Mouse (Mus musculus) G1E (cell line): ENCODE results near the gene Dpf3. TPM values are rescaled to one million over a fixed set of nuclear protein-coding genes. Genes with fewer than 3 reads are reported as not detected.
A peak's percentile ranks its signal among the peaks of the same experiment; 100 is the strongest.

Source experiments
- ATAC-seq: 2 replicates; pipeline ENCODE4 v1.8.0; 2016; ENCODE audit warnings: mild to moderate bottlenecking; ENCODE audit not compliant: insufficient number of reproducible peaks, poor library complexity, low FRiP score, severe bottlenecking; ENCODE audit errors: extremely low read depth
- DNase-seq: peaks from one replicate; pipeline ENCODE4 v3.0.0; 2012; ENCODE audit warnings: low spot score
- H3K27me3 ChIP-seq: 2 replicates; pipeline ENCODE4 v1.6.1; 2012; ENCODE audit warnings: mild to moderate bottlenecking, low read length, inconsistent platforms; ENCODE audit not compliant: insufficient read depth
- H3K36me3 ChIP-seq: replicated peaks from 2 replicates; pipeline ENCODE3; 2012; ENCODE audit warnings: mild to moderate bottlenecking, inconsistent platforms
- H3K4me1 ChIP-seq: 2 replicates; pipeline ENCODE4 v1.6.1; 2012; ENCODE audit warnings: low read depth, low read length, inconsistent platforms, mixed read lengths; ENCODE audit not compliant: insufficient read depth
- H3K4me3 ChIP-seq: 2 replicates; pipeline ENCODE4 v1.5.1; 2012; ENCODE audit warnings: low read depth, mild to moderate bottlenecking, inconsistent platforms, low read length, moderate library complexity, mixed read lengths
- H3K9me3 ChIP-seq: replicated peaks from 2 replicates; pipeline ENCODE4 v1.6.1; 2012; ENCODE audit warnings: inconsistent platforms
- CTCF ChIP-seq: IDR thresholded peaks from 2 replicates; pipeline ENCODE4 v1.5.1; 2012; ENCODE audit warnings: low read depth, low read length, inconsistent platforms, mixed read lengths
- GATA1 ChIP-seq: IDR thresholded peaks from 2 replicates; pipeline ENCODE4 v1.6.1; 2012; ENCODE audit warnings: borderline replicate concordance, low read length, inconsistent platforms, mixed read lengths
- GATA2 ChIP-seq: IDR thresholded peaks from 2 replicates; pipeline ENCODE4 v1.6.1; 2012; ENCODE audit warnings: low read depth, low read length, inconsistent platforms, borderline replicate concordance
- POLR2AphosphoS5 ChIP-seq: IDR thresholded peaks from 2 replicates; pipeline ENCODE4 v1.6.1; 2012; ENCODE audit warnings: low read depth, low read length, inconsistent platforms; ENCODE audit not compliant: insufficient replicate concordance
- TAL1 ChIP-seq: conservative IDR thresholded peaks from 2 replicates; pipeline ENCODE4 v1.6.1; 2012; ENCODE audit warnings: low read depth, low read length, inconsistent platforms, mixed read lengths
- polyA plus RNA-seq: library from polyadenylated mRNA; stranded (reverse); fragments of >175 nt; gene quantifications from 2 replicates; pipeline ENCODE4 v1.2.3, GENCODE M21; 2012
- total RNA-seq, 2 experiments: library from RNA; stranded (forward) in 1 of 2; stranded (reverse) in 1 of 2; fragments of 200-1000 nt in 1 of 2; fragments of >200 nt in 1 of 2; fragmentation: Nextera tagmentation in 1 of 2; gene quantifications; 2 replicates each; pipeline ENCODE4 v1.2.3; 2014 to 2017

Gene Dpf3
- total and polyA plus RNA-seq, 3 experiments, result 8.1 to 19.7 (median 12.8) TPM

- Histone ChIP-seq H3K4me3 (no peak overlapping the region), H3K9me3 (no peaks in the 10 kb centered on the region), H3K4me1 (peaks cover 24% of the 10 kb centered on the region), H3K27me3 (peaks cover 19% of the 10 kb centered on the region; the same call in 1 of the 2 replicates), H3K36me3 (no peaks in the 10 kb centered on the region)
- no peak for ATAC-seq
- TF ChIP-seq GATA1, result no peak
- no peak for TF ChIP-seq CTCF
- TF ChIP-seq POLR2AphosphoS5, result no peak
- TF ChIP-seq GATA2, result no peak
- TF ChIP-seq TAL1, result no peak
- no peak for DNase-seq
Measured at GRCm38 (mm10) chr12:83470085-83470484, 17.4 kb downstream of the Dpf3 start.

- H3K27me3 ChIP-seq, result peaks cover 6% of the 10 kb centered on the region; the same call in 1 of the 2 replicates
- H3K4me3 ChIP-seq, result no peak overlapping the region; the same call in 1 of the 2 replicates
- TF ChIP-seq TAL1 (no peak), GATA2 (no peak), GATA1 (no peak), POLR2AphosphoS5 (no peak), CTCF (no peak)
- H3K9me3 ChIP-seq, result no peaks in the 10 kb centered on the region
- peaks cover 10% of the 10 kb centered on the region for H3K36me3 ChIP-seq
- peak; percentile 31 for DNase-seq
- peaks cover 19% of the 10 kb centered on the region for H3K4me1 ChIP-seq
- no peak for ATAC-seq
Measured at GRCm38 (mm10) chr12:83466508-83467430, 20.7 kb downstream of the Dpf3 start.

- H3K4me1 ChIP-seq, result peaks cover 21% of the 10 kb centered on the region
- no peaks in the 10 kb centered on the region for H3K9me3 ChIP-seq
- no peak for ATAC-seq
- no peak for TF ChIP-seq TAL1
- no peak for TF ChIP-seq GATA2
- no peak for TF ChIP-seq GATA1
- TF ChIP-seq CTCF, result no peak
- TF ChIP-seq POLR2AphosphoS5, result no peak
- no peak for DNase-seq
- H3K27me3 ChIP-seq, result peaks cover 3% of the 10 kb centered on the region; the same call in 1 of the 2 replicates
- H3K36me3 ChIP-seq, result peaks cover 16% of the 10 kb centered on the region
- H3K4me3 ChIP-seq, result no peak overlapping the region
Measured at GRCm38 (mm10) chr12:83466053-83466452, 21.5 kb downstream of the Dpf3 start.

GRCm38 (mm10) chr12:83460272-83460671, 27.2 kb downstream of the Dpf3 start:
- no peaks in the 10 kb centered on the region for H3K9me3 ChIP-seq
- peaks cover 2% of the 10 kb centered on the region; the same call in 1 of the 2 replicates for H3K27me3 ChIP-seq
- H3K36me3 ChIP-seq, result peaks cover 27% of the 10 kb centered on the region
- ATAC-seq (no peak), DNase-seq (no peak)
- H3K4me3 ChIP-seq, result no peak overlapping the region
- no peak for TF ChIP-seq TAL1
- no peak for TF ChIP-seq GATA2
- TF ChIP-seq GATA1, result no peak
- TF ChIP-seq POLR2AphosphoS5, result no peak
- no peak for TF ChIP-seq CTCF
- peaks cover 14% of the 10 kb centered on the region for H3K4me1 ChIP-seq

GRCm38 (mm10) chr12:83454697-83455321, 32.7 kb downstream of the Dpf3 start:
- no peak for TF ChIP-seq CTCF
- H3K36me3 ChIP-seq, result peaks cover 15% of the 10 kb centered on the region
- H3K4me1 ChIP-seq, result peaks cover 14% of the 10 kb centered on the region
- H3K27me3 ChIP-seq, result peaks cover 2% of the 10 kb centered on the region; the same call in 1 of the 2 replicates
- ATAC-seq, result no peak
- DNase-seq, result no peak
- no peaks in the 10 kb centered on the region for H3K9me3 ChIP-seq
- H3K4me3 ChIP-seq, result no peak overlapping the region

- Histone ChIP-seq H3K4me1 (peaks cover 6% of the 10 kb centered on the region), H3K4me3 (no peak overlapping the region), H3K27me3 (peaks cover 2% of the 10 kb centered on the region; the same call in 1 of the 2 replicates), H3K9me3 (no peaks in the 10 kb centered on the region), H3K36me3 (peaks cover 19% of the 10 kb centered on the region)
- ATAC-seq, result no peak
- no peak for DNase-seq
- no peak for TF ChIP-seq TAL1
- no peak for TF ChIP-seq GATA1
- TF ChIP-seq GATA2, result no peak
- TF ChIP-seq CTCF, result no peak
- TF ChIP-seq POLR2AphosphoS5, result no peak
Measured at GRCm38 (mm10) chr12:83451850-83452249, 35.7 kb downstream of the Dpf3 start.
